Mouse (Mus musculus) lung, embryonic 14.5 days (tissue): ENCODE measurements around the gene Chil1. TPM values are rescaled to one million over a fixed set of nuclear protein-coding genes. Genes with fewer than 3 reads are reported as not detected.
A peak's percentile ranks its signal among the peaks of the same experiment; 100 is the strongest.

ENCODE experiments used
- ATAC-seq: fragments of 200-750 bp; cut with Nextera tagmentation; 2 replicates; pipeline ENCODE4 v1.8.0; 2017; ENCODE audit warnings: mild to moderate bottlenecking, moderate TSS enrichment, moderate library complexity; ENCODE audit not compliant: insufficient read depth
- DNase-seq: peaks from one replicate; pipeline ENCODE4 v3.0.0-alpha.2; 2015
- H3K27ac ChIP-seq: fragments of 300-500 bp; sonication (generic); 2 replicates; pipeline ENCODE4 v1.5.1; 2014; ENCODE audit warnings: low read depth, mild to moderate bottlenecking, moderate library complexity
- H3K27me3 ChIP-seq: fragments of 300-500 bp; sonication (generic); 2 replicates; pipeline ENCODE4 v1.6.1; 2014; ENCODE audit warnings: low read length, control low read depth; ENCODE audit not compliant: insufficient read depth
- H3K36me3 ChIP-seq: fragments of 300-500 bp; sonication (generic); 2 replicates; pipeline ENCODE4 v1.6.1; 2014; ENCODE audit warnings: control low read depth; ENCODE audit not compliant: insufficient read depth
- H3K4me1 ChIP-seq: fragments of 300-500 bp; sonication (generic); 2 replicates; pipeline ENCODE4 v1.6.1; 2014; ENCODE audit warnings: antibody characterized with exemption, control low read depth; ENCODE audit not compliant: insufficient read depth
- H3K4me2 ChIP-seq: fragments of 300-500 bp; sonication (generic); 2 replicates; pipeline ENCODE4 v1.6.1; 2014; ENCODE audit warnings: mild to moderate bottlenecking
- H3K4me3 ChIP-seq: fragments of 300-500 bp; sonication (generic); 2 replicates; pipeline ENCODE4 v1.5.1; 2014; ENCODE audit warnings: low read depth, low read length
- H3K9ac ChIP-seq: fragments of 300-500 bp; sonication (generic); 2 replicates; pipeline ENCODE4 v1.6.1; 2014
- H3K9me3 ChIP-seq: fragments of 300-500 bp; sonication (generic); 2 replicates; pipeline ENCODE4 v1.6.1; 2016; ENCODE audit warnings: low read depth, low read length, control low read depth
- CTCF ChIP-seq: IDR thresholded peaks from 2 replicates; pipeline ENCODE4 v1.5.1; 2016; ENCODE audit warnings: antibody characterized with exemption, low read depth
- WGBS: fragments of 180-500 bp; shearing (Covaris S2); extraction: QIAGEN DNeasy Blood & Tissue Kit; methylation state at CpG from one replicate; pipeline ENCODE4 v1.1.7; 2014; 5-methylcytosine and 5-hydroxymethylcytosine counted together
- polyA plus RNA-seq: library from polyadenylated mRNA; unstranded; fragments of >200 nt; fragmentation: Nextera tagmentation; extraction: Ambion mirVana; gene quantifications from 2 replicates; pipeline ENCODE4 v1.2.1, GENCODE M21; 2014

The Chil1 gene
- polyA plus RNA-seq, 1 experiment from 2014 or later: not detected

- Histone ChIP-seq H3K36me3 (no peaks in the 10 kb centered on the region), H3K27me3 (no peaks in the 10 kb centered on the region), H3K4me2 (no peak overlapping the region), H3K9ac (no peak overlapping the region), H3K9me3 (no peaks in the 10 kb centered on the region), H3K27ac (no peak overlapping the region), H3K4me1 (no peaks in the 10 kb centered on the region), H3K4me3 (no peak overlapping the region)
- ATAC-seq: no peak
- DNase-seq: peak; percentile 51
- whole genome bisulfite sequencing: 37% methylated on average over 8 of the region's 8 CpGs
- no peak for TF ChIP-seq CTCF
These were observed 40.4 kb downstream of the Chil1 start for GRCm38 (mm10) chr1:134222122-134223055.

- no peak for TF ChIP-seq CTCF
- H3K36me3 ChIP-seq: no peaks in the 10 kb centered on the region
- ATAC-seq: no peak
- no peaks in the 10 kb centered on the region for H3K27me3 ChIP-seq
- DNase-seq: no peak
- H3K9ac ChIP-seq: no peak overlapping the region
- H3K27ac ChIP-seq: no peak overlapping the region
- no peaks in the 10 kb centered on the region for H3K9me3 ChIP-seq
- H3K4me2 ChIP-seq: no peak overlapping the region
- H3K4me3 ChIP-seq: no peak overlapping the region
- WGBS: 79% methylated on average over 12 of the region's 12 CpGs
- H3K4me1 ChIP-seq: no peaks in the 10 kb centered on the region
These were observed 42.8 kb downstream of the Chil1 start for GRCm38 (mm10) chr1:134224649-134225227.

GRCm38 (mm10) chr1:134225375-134225774 lies 43.4 kb downstream of the Chil1 start:
- WGBS: 87% methylated on average over 5 of the region's 5 CpGs
- H3K4me2 ChIP-seq: no peak overlapping the region

GRCm38 (mm10) chr1:134226739-134227138 lies 44.8 kb downstream of the Chil1 start:
- Histone ChIP-seq H3K36me3 (no peaks in the 10 kb centered on the region), H3K9ac (no peak overlapping the region), H3K27ac (no peak overlapping the region), H3K9me3 (no peaks in the 10 kb centered on the region), H3K4me1 (no peaks in the 10 kb centered on the region), H3K27me3 (no peaks in the 10 kb centered on the region), H3K4me2 (no peak overlapping the region), H3K4me3 (no peak overlapping the region)
- no peak for ATAC-seq
- DNase-seq: no peak
- WGBS: 47% methylated on average over 8 of the region's 8 CpGs
- no peak for TF ChIP-seq CTCF

More at GRCm38 (mm10) chr1:134225375-134225774, 43.4 kb downstream of the Chil1 start:
- Histone ChIP-seq H3K27me3 (no peaks in the 10 kb centered on the region), H3K4me3 (no peak overlapping the region), H3K36me3 (no peaks in the 10 kb centered on the region), H3K9me3 (no peaks in the 10 kb centered on the region), H3K4me1 (no peaks in the 10 kb centered on the region), H3K27ac (no peak overlapping the region), H3K9ac (no peak overlapping the region)
- no peak for DNase-seq
- no peak for ATAC-seq
- no peak for TF ChIP-seq CTCF

- Histone ChIP-seq H3K4me1 (0 out of 2 replicates have a peak, but pooled peaks cover 7% of the 10 kb centered on the region), H3K4me2 (no peak overlapping the region), H3K9me3 (no peaks in the 10 kb centered on the region), H3K4me3 (no peak overlapping the region), H3K27me3 (peaks cover 19% of the 10 kb centered on the region), H3K9ac (no peak overlapping the region), H3K36me3 (no peaks in the 10 kb centered on the region), H3K27ac (no peak overlapping the region)
- ATAC-seq (no peak), DNase-seq (no peak)
- TF ChIP-seq CTCF: no peak
- 57% methylated on average over 5 of the region's 5 CpGs for WGBS
These were observed 48.0 kb downstream of the Chil1 start for GRCm38 (mm10) chr1:134229806-134230575.

GRCm38 (mm10) chr1:134230638-134231228 lies 48.8 kb downstream of the Chil1 start:
- no peaks in the 10 kb centered on the region for H3K36me3 ChIP-seq
- ATAC-seq (no peak), DNase-seq (no peak)
- no peak overlapping the region for H3K4me3 ChIP-seq
- no peak overlapping the region for H3K4me2 ChIP-seq
- no peak for TF ChIP-seq CTCF
- peaks cover 27% of the 10 kb centered on the region for H3K27me3 ChIP-seq
- H3K27ac ChIP-seq: no peak overlapping the region
- 0 out of 2 replicates have a peak, but pooled peaks cover 7% of the 10 kb centered on the region for H3K4me1 ChIP-seq
- no peaks in the 10 kb centered on the region for H3K9me3 ChIP-seq
- 76% methylated on average over 10 of the region's 10 CpGs for WGBS
- no peak overlapping the region for H3K9ac ChIP-seq
